Mouse (Mus musculus) adrenal gland, postnatal 10 days (tissue): ENCODE results near the gene Kcnk4. TPM values are rescaled to one million over a fixed set of nuclear protein-coding genes. Genes with fewer than 3 reads are reported as not detected.

Experiments used
- DNase-seq: peaks from one replicate; pipeline ENCODE4 v3.0.0; 2021; ENCODE audit warnings: mixed read lengths
- microRNA-seq: library from miRNA; unstranded; fragments of <30 nt; microRNA quantifications from one replicate; pipeline ENCODE4 v1.2.0, GENCODE M21; 2021
- total RNA-seq, 2 experiments: library from RNA; stranded (reverse); gene quantifications; 2 replicates each; pipeline ENCODE4 v1.2.3; 2021

Gene Kcnk4
- total RNA-seq, 2 experiments from 2014 or later, result 0.30 to 0.73 TPM

DNA sequence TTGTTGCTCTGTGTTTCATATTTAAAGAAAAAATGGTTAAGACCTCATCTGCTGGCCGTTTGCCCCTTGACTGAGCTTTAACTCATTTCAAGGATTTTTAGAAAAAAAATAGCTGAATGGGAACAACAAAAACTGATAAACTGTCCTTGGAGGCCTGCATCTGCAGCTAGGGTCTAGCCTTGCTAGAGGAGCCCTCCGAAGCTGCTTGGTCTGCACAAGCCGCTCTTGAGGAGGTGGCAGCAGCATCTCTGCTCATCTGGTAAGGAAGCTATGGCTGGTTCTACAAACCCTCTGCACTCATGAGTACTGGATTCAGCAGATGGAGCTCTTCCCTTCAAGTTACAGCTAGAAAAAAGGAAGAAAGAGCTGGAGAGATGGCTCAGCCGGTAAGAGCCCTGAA, 56.4 kb downstream of the Kcnk4 start:
- no peak for DNase-seq

DNA sequence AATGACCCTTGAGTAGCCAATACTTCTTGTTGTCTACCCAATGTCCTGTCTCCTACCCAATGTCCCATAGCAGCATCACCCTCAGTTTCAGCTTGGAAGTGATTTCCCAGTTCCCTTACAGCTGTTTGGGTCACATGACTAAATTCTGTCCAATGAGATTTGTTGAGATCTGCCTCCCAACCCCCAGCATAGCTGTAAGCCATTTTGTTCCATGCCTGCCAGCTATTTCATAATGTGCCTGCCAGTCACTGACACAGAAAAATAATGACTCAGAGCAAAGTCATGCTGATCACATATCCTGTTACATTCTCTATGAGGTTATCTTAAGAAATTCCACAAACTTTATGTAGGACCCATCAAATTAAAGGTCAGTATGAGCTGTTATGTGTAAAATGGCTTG, 57.5 kb downstream of the Kcnk4 start:
- DNase-seq, result no peak

DNA sequence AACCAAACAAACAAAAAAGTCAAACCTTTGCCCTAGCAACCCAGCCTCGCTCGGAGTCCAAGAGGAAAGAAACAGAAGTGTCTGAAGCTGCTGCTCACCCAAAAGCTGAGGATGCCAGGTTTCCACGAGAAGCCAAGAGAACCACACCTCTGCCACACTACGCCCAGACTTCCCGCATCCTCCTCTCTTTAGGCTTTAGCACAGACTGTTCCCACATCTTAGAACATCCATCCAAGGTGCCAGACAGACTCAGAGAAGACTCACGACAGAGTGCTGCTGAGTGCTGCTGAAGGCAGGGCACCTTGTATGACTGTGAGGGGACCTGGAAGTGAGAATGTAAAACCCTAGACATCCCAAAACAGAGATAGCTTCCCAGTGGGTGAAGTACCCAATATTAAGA, 58.5 kb downstream of the Kcnk4 start:
- DNase-seq, result no peak

DNA sequence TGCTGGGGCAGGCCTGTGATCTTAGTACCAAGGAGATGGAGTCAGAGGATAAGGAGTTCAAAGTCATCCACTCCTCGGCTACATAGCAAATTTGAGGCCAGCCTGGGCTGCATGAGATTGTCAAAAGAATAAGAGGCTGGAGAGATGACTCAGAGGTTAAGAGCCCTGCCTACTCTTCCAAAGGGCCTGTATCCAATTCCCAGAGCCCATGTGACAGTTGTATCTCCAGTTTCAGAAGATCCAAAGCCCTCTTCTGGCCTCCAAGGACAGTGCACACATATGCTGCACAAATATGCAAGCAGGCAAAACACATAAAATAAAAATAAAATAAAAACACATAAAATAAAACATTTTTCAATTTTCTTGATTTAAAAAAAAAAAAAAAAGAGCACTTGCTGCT, 60.1 kb downstream of the Kcnk4 start:
- DNase-seq, result no peak

Small RNAs within 50 kb of the gene (microRNA-seq; reads per million reads assigned to microRNA genes)
- gene Mir6990, result 4.6 reads per million, percentile 3 among the genes with 10 or more reads in this experiment

Other genes starting within 250 kb of the Kcnk4 start
- gene Rps6ka4, start 93.9 kb downstream of the Kcnk4 start, total RNA-seq, result 10 to 100 TPM; 21.5 to 27.5 TPM
- gene Ccdc88b, start 76.3 kb downstream of the Kcnk4 start, total RNA-seq, result 1 to 10 TPM; 4.1 TPM
- 10 to 100 TPM; 53.9 to 70.4 TPM for gene Trmt112, start 24.8 kb downstream of the Kcnk4 start, total RNA-seq
- gene Prdx5, start 24.4 kb downstream of the Kcnk4 start, total RNA-seq, result 100 to 1,000 TPM; 417 to 451 TPM
- 10 to 100 TPM; 71.0 to 97.4 TPM for gene Esrra, start 12.7 kb downstream of the Kcnk4 start, total RNA-seq
- gene Catsperz, start 9.1 kb downstream of the Kcnk4 start, total RNA-seq, result 1 to 10 TPM; 1.2 to 1.7 TPM
- gene Bad, start 7.3 kb upstream of the Kcnk4 start, total RNA-seq, result 10 to 100 TPM; 42.0 to 51.8 TPM
- 10 to 100 TPM; 33.8 to 42.3 TPM for gene Gpr137, start 8.0 kb upstream of the Kcnk4 start, total RNA-seq
- 100 to 1,000 TPM; 289 to 333 TPM for gene Ppp1r14b, start 40.5 kb upstream of the Kcnk4 start, total RNA-seq
- 10 to 100 TPM; 45.7 to 63.5 TPM for gene Plcb3, start 42.0 kb upstream of the Kcnk4 start, total RNA-seq
- 10 to 100 TPM; 70.7 to 71.4 TPM for gene Fkbp2, start 46.0 kb upstream of the Kcnk4 start, total RNA-seq
- gene Vegfb, start 53.1 kb upstream of the Kcnk4 start, total RNA-seq, result 100 to 1,000 TPM; 110 to 139 TPM
- 10 to 100 TPM; 46.0 to 58.5 TPM for gene Dnajc4, start 58.1 kb upstream of the Kcnk4 start, total RNA-seq
- gene Nudt22, start 61.6 kb upstream of the Kcnk4 start, total RNA-seq, result 10 to 100 TPM; 29.4 to 34.1 TPM
- gene Trpt1, start 61.6 kb upstream of the Kcnk4 start, total RNA-seq, result 10 to 100 TPM; 13.3 to 21.3 TPM
- gene Fermt3, start 85.0 kb upstream of the Kcnk4 start, total RNA-seq, result 10 to 100 TPM in 1 of 2 experiments, 1 to 10 TPM in 1; 9.8 to 10.1 TPM
- 100 to 1,000 TPM; 101 to 107 TPM for gene Stip1, start 105.5 kb upstream of the Kcnk4 start, total RNA-seq
- gene Macrod1, start 122.3 kb upstream of the Kcnk4 start, total RNA-seq, result 100 to 1,000 TPM; 134 to 155 TPM
- gene Flrt1, start 171.2 kb upstream of the Kcnk4 start, total RNA-seq, result 1 to 10 TPM; 1.1 to 2.0 TPM